8 mouse cellular contexts compared by ENCODE assay signal in genomic region chr1:183220796-183221718, GRCm38 (mm10). TPM values are rescaled to one million over a fixed set of nuclear protein-coding genes. Genes with fewer than 3 reads are reported as not detected.
A peak's percentile ranks its signal among the peaks of the same experiment; 100 is the strongest.
DNase-seq lines count a peak whose midpoint lies in the region; ATAC-seq lines count a peak whose summit lies in the region.

Disp1 (minus strand) TSS chr1:183221522.

- whole genome bisulfite sequencing in embryonic facial prominence, embryonic 11.5 days: 4% methylated on average over 48 of the region's 56 CpGs
- 3% methylated on average over 53 of the region's 56 CpGs for WGBS in limb, embryonic 13.5 days
- 3% methylated on average over 56 of the region's 56 CpGs for WGBS in midbrain, embryonic 15.5 days

- peak within 1 kb of the TSS; percentile 83 for H3K4me3 ChIP-seq in embryonic facial prominence, embryonic 11.5 days (ENCODE audit: low read depth, low read length)
- H3K4me3 ChIP-seq in limb, embryonic 13.5 days: peak within 1 kb of the TSS; percentile 90
- H3K4me3 ChIP-seq in midbrain, embryonic 15.5 days: peak within 1 kb of the TSS; percentile 86

- H3K4me1 ChIP-seq in embryonic facial prominence, embryonic 11.5 days (ENCODE audit: control insufficient read depth, insufficient read depth, low read length): no peaks in the 10 kb centered on the region
- peaks cover 34% of the 10 kb centered on the region for H3K4me1 ChIP-seq in limb, embryonic 13.5 days
- peaks cover 15% of the 10 kb centered on the region for H3K4me1 ChIP-seq in midbrain, embryonic 15.5 days

- ATAC-seq in embryonic facial prominence, embryonic 11.5 days (replicated peaks; ENCODE audit: insufficient number of reproducible peaks, low FRiP score, low TSS enrichment, low read depth): peak; percentile 87
- ATAC-seq in limb, embryonic 13.5 days (ENCODE audit: low FRiP score, low read depth): peak; percentile 89
- peak; percentile 90 for ATAC-seq in midbrain, embryonic 15.5 days (replicated peaks)

- H3K27me3 ChIP-seq in embryonic facial prominence, embryonic 11.5 days (ENCODE audit: control insufficient read depth, insufficient read depth, low read length): no peaks in the 10 kb centered on the region
- no peaks in the 10 kb centered on the region for H3K27me3 ChIP-seq in limb, embryonic 13.5 days
- no peaks in the 10 kb centered on the region for H3K27me3 ChIP-seq in midbrain, embryonic 15.5 days (replicated peaks)

- no peak within 1 kb of the TSS for H3K27ac ChIP-seq in embryonic facial prominence, embryonic 11.5 days (replicated peaks; ENCODE audit: low read depth, low read length)
- peak within 1 kb of the TSS; percentile 69 for H3K27ac ChIP-seq in limb, embryonic 13.5 days
- H3K27ac ChIP-seq in midbrain, embryonic 15.5 days: peak within 1 kb of the TSS; percentile 71; the same call in 1 of the 2 replicates

- H3K36me3 ChIP-seq in embryonic facial prominence, embryonic 11.5 days (replicated peaks; ENCODE audit: control insufficient read depth, insufficient read depth, low read depth, low read length): no peaks in the 10 kb centered on the region
- 0 out of 2 replicates have a peak, but pooled peaks cover 7% of the 10 kb centered on the region for H3K36me3 ChIP-seq in limb, embryonic 13.5 days
- no peaks in the 10 kb centered on the region for H3K36me3 ChIP-seq in midbrain, embryonic 15.5 days (replicated peaks)

- no peaks in the 10 kb centered on the region for H3K9me3 ChIP-seq in embryonic facial prominence, embryonic 11.5 days (replicated peaks; ENCODE audit: control insufficient read depth, low read length)
- H3K9me3 ChIP-seq in limb, embryonic 13.5 days: no peaks in the 10 kb centered on the region
- no peaks in the 10 kb centered on the region for H3K9me3 ChIP-seq in midbrain, embryonic 15.5 days

- peak within 1 kb of the TSS; percentile 72 for H3K4me2 ChIP-seq in embryonic facial prominence, embryonic 11.5 days (ENCODE audit: low read depth, low read length)
- H3K4me2 ChIP-seq in limb, embryonic 13.5 days (replicated peaks): peak within 1 kb of the TSS; percentile 81
- peak within 1 kb of the TSS; percentile 75 for H3K4me2 ChIP-seq in midbrain, embryonic 15.5 days

- peak within 1 kb of the TSS; percentile 95 for H3K9ac ChIP-seq in embryonic facial prominence, embryonic 11.5 days (replicated peaks; ENCODE audit: low read length)
- peak within 1 kb of the TSS; percentile 97 for H3K9ac ChIP-seq in limb, embryonic 13.5 days
- H3K9ac ChIP-seq in midbrain, embryonic 15.5 days: peak within 1 kb of the TSS; percentile 92

- peak; percentile 53 for DNase-seq in layer of hippocampus, adult 11-12 months (ENCODE audit: low spot score)
- no peak for DNase-seq in layer of hippocampus, adult 9-10 months (ENCODE audit: low spot score)
- DNase-seq in embryonic facial prominence, embryonic 11.5 days (ENCODE audit: low spot score): peak; percentile 88
- peak; percentile 98 for DNase-seq in heart, adult 11 months
- DNase-seq in kidney, adult 11 months: peak; percentile 50
- peak; percentile 56 to 71 for DNase-seq in spleen, adult 18-20 months

RNA-seq across cellular contexts. Expression of gene Disp1, which starts in this region (rescaled TPM):
- 12.2 and 12.4 TPM in 2 replicates for polyA plus RNA-seq in embryonic facial prominence, embryonic 11.5 days (2014; fragmentation: Nextera tagmentation; extraction: Ambion mirVana)
- 29.3 and 34.0 TPM in 2 replicates for polyA plus RNA-seq in limb, embryonic 13.5 days (2015; fragmentation: Nextera tagmentation; extraction: Ambion mirVana)
- polyA plus RNA-seq in midbrain, embryonic 15.5 days (2015; fragmentation: Nextera tagmentation; extraction: Ambion mirVana): 9.6 and 9.9 TPM in 2 replicates
